Mouse (Mus musculus) E14TG2a.4 (cell line): ENCODE results near the gene Btg1.

Experiments
- CTCF ChIP-seq: conservative IDR thresholded peaks from 2 replicates; pipeline ENCODE4 v1.5.1; 2014; ENCODE audit warnings: low read length
- NANOG ChIP-seq: IDR thresholded peaks from 2 replicates; pipeline ENCODE4 v1.6.1; 2014; ENCODE audit warnings: borderline replicate concordance, low read length, mixed read lengths

DNA sequence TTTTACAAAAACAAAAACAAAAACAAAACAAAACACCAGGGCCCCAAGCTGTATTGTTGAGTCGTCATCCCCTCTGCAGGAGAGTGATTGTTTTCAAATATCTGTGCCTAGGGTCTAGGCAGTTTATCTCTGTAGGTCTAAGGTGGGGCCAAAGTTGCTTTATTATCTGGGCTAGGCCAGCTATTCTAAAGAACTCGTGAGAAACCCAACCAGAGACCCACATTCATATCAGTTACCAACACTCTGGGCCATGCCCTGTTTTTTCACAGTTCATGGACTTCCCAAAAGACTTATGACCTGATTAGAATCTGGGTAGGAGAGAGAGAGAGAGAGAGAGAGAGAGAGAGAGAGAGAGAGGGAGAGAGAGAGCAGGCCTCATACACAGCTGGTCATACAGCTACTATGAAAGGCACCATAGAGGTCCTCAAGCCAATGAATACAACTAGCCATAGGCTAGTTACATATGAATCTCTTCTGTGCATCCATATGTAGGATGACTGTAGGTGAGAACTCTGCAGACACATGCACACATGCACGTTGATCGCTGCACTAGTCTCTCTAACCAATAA lies 9.1 kb upstream of the Btg1 start:
- no peak for TF ChIP-seq CTCF
- no peak for TF ChIP-seq NANOG
